Mouse (Mus musculus) CH12.LX (cell line): ENCODE measurements around the gene Pex19. TPM values are rescaled to one million over a fixed set of nuclear protein-coding genes. Genes with fewer than 3 reads are reported as not detected.

ENCODE experiments used
- DNase-seq: peaks from one replicate; pipeline ENCODE4 v3.0.0-alpha.2; 2013; ENCODE audit errors: extremely low read depth
- H3K27ac ChIP-seq: 2 replicates; pipeline ENCODE4 v1.5.1; 2012; ENCODE audit warnings: low read depth, mild to moderate bottlenecking, control low read depth, moderate library complexity; ENCODE audit not compliant: insufficient read depth
- H3K27me3 ChIP-seq: replicated peaks from 2 replicates; pipeline ENCODE3; 2012; ENCODE audit warnings: inconsistent platforms
- H3K36me3 ChIP-seq, 2 experiments: replicated peaks in 1 of 2; 2 replicates each; pipeline versions ENCODE3 to v1.6.1; 2012; ENCODE audit warnings: inconsistent platforms in 1 of 2, low read length in 1 of 2, mild to moderate bottlenecking in 1 of 2, mixed read lengths in 1 of 2, moderate library complexity in 1 of 2; ENCODE audit not compliant: control insufficient read depth in 1 of 2, insufficient read depth in 1 of 2
- H3K4me1 ChIP-seq, 2 experiments: 2 replicates each; pipeline ENCODE4 v1.6.1; 2012; ENCODE audit warnings: inconsistent platforms in 1 of 2, moderate library complexity in 1 of 2; ENCODE audit not compliant: insufficient read depth in 2 of 2, control insufficient read depth in 1 of 2
- H3K4me2 ChIP-seq: 2 replicates; pipeline ENCODE4 v1.6.1; 2012; ENCODE audit warnings: low read depth, mild to moderate bottlenecking, control low read depth; ENCODE audit not compliant: poor library complexity, insufficient read depth, severe bottlenecking
- H3K4me3 ChIP-seq, 3 experiments: fragments of 150-350 bp in 1 of 3; sonication (generic) in 1 of 3; replicated peaks in 1 of 3; 2 replicates each; pipeline versions ENCODE3 to v1.5.1; 2011 to 2012; ENCODE audit warnings: low read depth in 2 of 3, low read length in 2 of 3, mild to moderate bottlenecking in 2 of 3, moderate library complexity in 2 of 3, control low read depth in 1 of 3, improper control_type of control experiment in 1 of 3, inconsistent platforms in 1 of 3, mixed read lengths in 1 of 3; ENCODE audit not compliant: poor library complexity in 1 of 3
- H3K79me2 ChIP-seq: replicated peaks from 2 replicates; pipeline ENCODE4 v1.6.1; 2012; ENCODE audit warnings: mild to moderate bottlenecking, moderate library complexity; ENCODE audit not compliant: control insufficient read depth, poor library complexity, insufficient read depth, severe bottlenecking; ENCODE audit errors: extremely low read depth
- H3K9ac ChIP-seq: 2 replicates; pipeline ENCODE4 v1.6.1; 2012; ENCODE audit warnings: low read depth, mild to moderate bottlenecking, control low read depth, moderate library complexity; ENCODE audit not compliant: insufficient read depth
- H3K9me3 ChIP-seq: replicated peaks from 2 replicates; pipeline ENCODE3; 2012; ENCODE audit warnings: low read length, inconsistent platforms, mixed read lengths
- CHD1 ChIP-seq: IDR thresholded peaks from 2 replicates; pipeline ENCODE4 v1.6.1; 2012; ENCODE audit warnings: low read depth, low read length, improper control_type of control experiment, inconsistent platforms
- E2F4 ChIP-seq: IDR thresholded peaks from 2 replicates; pipeline ENCODE4 v1.6.1; 2011; ENCODE audit warnings: low read depth, low read length, improper control_type of control experiment; ENCODE audit not compliant: insufficient replicate concordance
- GABPA ChIP-seq: IDR thresholded peaks from 2 replicates; pipeline ENCODE4 v1.6.1; 2012; ENCODE audit warnings: low read depth, low read length, improper control_type of control experiment, inconsistent platforms; ENCODE audit not compliant: insufficient replicate concordance
- JUN ChIP-seq: IDR thresholded peaks from 2 replicates; pipeline ENCODE4 v1.6.1; 2011; ENCODE audit warnings: low read depth, mild to moderate bottlenecking, low read length, improper control_type of control experiment, moderate library complexity; ENCODE audit not compliant: insufficient read depth
- KAT2A ChIP-seq: IDR thresholded peaks from 2 replicates; pipeline ENCODE4 v1.6.1; 2012; ENCODE audit warnings: low read length, improper control_type of control experiment, inconsistent platforms; ENCODE audit not compliant: insufficient replicate concordance
- MAFK ChIP-seq: IDR thresholded peaks from 2 replicates; pipeline ENCODE4 v1.6.1; 2011; ENCODE audit warnings: low read length, improper control_type of control experiment; ENCODE audit not compliant: insufficient replicate concordance
- MAX ChIP-seq: IDR thresholded peaks from 2 replicates; pipeline ENCODE4 v1.6.1; 2011; ENCODE audit warnings: low read length, improper control_type of control experiment
- MXI1 ChIP-seq: IDR thresholded peaks from 2 replicates; pipeline ENCODE4 v1.6.1; 2011; ENCODE audit warnings: mild to moderate bottlenecking, low read depth, low read length, improper control_type of control experiment
- MYC ChIP-seq: IDR thresholded peaks from 2 replicates; pipeline ENCODE4 v1.6.1; 2011; ENCODE audit warnings: low read depth, mild to moderate bottlenecking, improper control_type of control experiment, low read length
- NELFE ChIP-seq: IDR thresholded peaks from 2 replicates; pipeline ENCODE4 v1.6.1; 2011; ENCODE audit warnings: low read depth, low read length, improper control_type of control experiment
- NRF1 ChIP-seq: IDR thresholded peaks from 2 replicates; pipeline ENCODE4 v1.6.1; 2014; ENCODE audit warnings: low read depth, mild to moderate bottlenecking, inconsistent platforms, low read length, improper control_type of control experiment, moderate library complexity
- PAX5 ChIP-seq: IDR thresholded peaks from 2 replicates; pipeline ENCODE4 v1.6.1; 2012; ENCODE audit warnings: low read length, inconsistent platforms, mixed read lengths
- POLR2A ChIP-seq: IDR thresholded peaks from 2 replicates; pipeline ENCODE4 v1.6.1; 2011; ENCODE audit warnings: low read depth, mild to moderate bottlenecking, improper control_type of control experiment, low read length
- POLR2AphosphoS2 ChIP-seq: IDR thresholded peaks from 2 replicates; pipeline ENCODE4 v1.6.1; 2011; ENCODE audit warnings: low read depth, low read length, improper control_type of control experiment
- RAD21 ChIP-seq: IDR thresholded peaks from 2 replicates; pipeline ENCODE4 v1.6.1; 2011; ENCODE audit warnings: low read depth, mild to moderate bottlenecking, low read length, improper control_type of control experiment, moderate library complexity
- SIN3A ChIP-seq: IDR thresholded peaks from 2 replicates; pipeline ENCODE4 v1.6.1; 2012; ENCODE audit warnings: low read length, improper control_type of control experiment, inconsistent platforms
- TBP ChIP-seq: conservative IDR thresholded peaks from 2 replicates; pipeline ENCODE4 v1.6.1; 2011; ENCODE audit warnings: low read depth, low read length, improper control_type of control experiment
- UBTF ChIP-seq: IDR thresholded peaks from 2 replicates; pipeline ENCODE4 v1.6.1; 2012; ENCODE audit warnings: low read depth, mild to moderate bottlenecking, inconsistent platforms, low read length, improper control_type of control experiment, moderate library complexity
- USF1 ChIP-seq: IDR thresholded peaks from 2 replicates; pipeline ENCODE4 v1.6.1; 2014; ENCODE audit warnings: low read depth, mild to moderate bottlenecking, inconsistent platforms, low read length, improper control_type of control experiment
- USF2 ChIP-seq: conservative IDR thresholded peaks from 2 replicates; pipeline ENCODE4 v1.6.1; 2011; ENCODE audit warnings: low read depth, low read length, improper control_type of control experiment
- ZKSCAN1 ChIP-seq: IDR thresholded peaks from 2 replicates; pipeline ENCODE4 v1.6.1; 2012; ENCODE audit warnings: low read depth, inconsistent platforms, low read length, improper control_type of control experiment, borderline replicate concordance
- ZNF384 ChIP-seq: IDR thresholded peaks from 2 replicates; pipeline ENCODE4 v1.6.1; 2012; ENCODE audit warnings: low read depth, low read length, improper control_type of control experiment, inconsistent platforms
- dilution Hi-C: fragments of 300-500 bp; cut with MboI; formaldehyde crosslinking; loops from 2 replicates; pipeline ENCODE4 v1.14.3; 2020; ENCODE audit warnings: low sequenced_read_pairs; ENCODE audit not compliant: extremely low pct_unique_long_range_greater_than_20kb, extremely low pct_ligation_motif_present
- in situ Hi-C: fragments of 300-500 bp; cut with MboI; formaldehyde crosslinking; loops from 3 replicates; pipeline ENCODE4 v1.14.3; 2019; ENCODE audit warnings: low sequenced_read_pairs, low pct_ligation_motif_present, low pct_unique_long_range_greater_than_20kb, mixed read lengths
- polyA plus RNA-seq: library from polyadenylated mRNA; unstranded; fragments of >175 nt; gene quantifications from 2 replicates; pipeline ENCODE4 v1.2.1, GENCODE M21; 2012; ENCODE audit warnings: low read depth; ENCODE audit not compliant: insufficient read length
- total RNA-seq, 2 experiments: library from RNA; depleted of rRNA; stranded (reverse); fragments of 300-350 nt in 1 of 2; fragments of >200 nt in 1 of 2; gene quantifications; 2 replicates each; pipeline ENCODE4 v1.2.3; 2012 to 2014

Pex19 gene
- total and polyA plus RNA-seq, 3 experiments, result 43.5 to 58.2 (median 53.6) TPM

DNA sequence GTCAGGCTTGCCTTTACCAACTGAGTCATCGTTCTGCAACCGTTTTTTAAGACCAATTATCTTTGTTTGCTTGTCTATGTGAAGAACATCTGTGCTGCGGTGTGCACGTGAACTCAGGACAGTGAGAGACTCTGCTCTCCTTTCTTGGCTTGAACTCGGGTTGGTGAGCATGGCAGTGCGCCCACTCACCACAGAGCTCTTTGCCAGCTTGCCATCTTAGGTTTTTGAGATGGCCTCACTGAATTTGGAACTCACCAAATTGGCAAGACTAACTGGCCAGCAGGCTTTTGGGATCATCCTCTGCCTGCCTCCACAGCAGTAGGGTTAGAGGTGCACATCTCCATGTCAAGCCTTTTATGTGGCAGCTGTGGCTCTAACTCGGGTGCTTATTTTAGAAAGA, 51.2 kb downstream of the Pex19 start:
- Histone ChIP-seq H3K9me3 (no peaks in the 10 kb centered on the region), H3K27me3 (no peaks in the 10 kb centered on the region), H3K79me2 (no peaks in the 10 kb centered on the region), H3K4me3 (no peak overlapping the region), H3K9ac (no peak overlapping the region), H3K4me1 (peaks cover 0 to 10% of the 10 kb centered on the region in 2 experiments; a peak in 1 of 4 replicates), H3K4me2 (no peak overlapping the region), H3K36me3 (peaks cover 54 to 88% of the 10 kb centered on the region in 2 experiments), H3K27ac (no peak overlapping the region)
- no peak for DNase-seq
- TF ChIP-seq MAX, result no peak
- TF ChIP-seq USF1, result no peak
- TF ChIP-seq USF2, result no peak
- no peak for TF ChIP-seq POLR2AphosphoS2
- no peak for TF ChIP-seq E2F4
- TF ChIP-seq PAX5, result no peak
- TF ChIP-seq TBP, result no peak
- TF ChIP-seq NELFE, result no peak
- TF ChIP-seq RAD21, result no peak
- TF ChIP-seq GABPA, result no peak
- no peak for TF ChIP-seq NRF1
- no peak for TF ChIP-seq MXI1
- dilution Hi-C loops, result no loop called here
- in situ Hi-C loops, result no loop called here

- Histone ChIP-seq H3K4me3 (no peak overlapping the region), H3K9me3 (no peaks in the 10 kb centered on the region), H3K27ac (no peak overlapping the region), H3K4me2 (no peak overlapping the region), H3K27me3 (no peaks in the 10 kb centered on the region), H3K79me2 (no peaks in the 10 kb centered on the region), H3K4me1 (peaks cover 0 to 4% of the 10 kb centered on the region in 2 experiments; a peak in 1 of 4 replicates), H3K36me3 (peaks cover 46 to 82% of the 10 kb centered on the region in 2 experiments)
- in situ Hi-C loops, result no loop called here
- dilution Hi-C loops, result no loop called here
- no peak for DNase-seq
- TF ChIP-seq POLR2A (no peak), ZKSCAN1 (no peak), ZNF384 (no peak)
- TF ChIP-seq, all 38 proteins: peak for 0
- H3K9ac ChIP-seq, result no peak overlapping the region
These were observed 52.5 kb downstream of the Pex19 start for GRCm38 (mm10) chr1:172179102-172179501.

DNA sequence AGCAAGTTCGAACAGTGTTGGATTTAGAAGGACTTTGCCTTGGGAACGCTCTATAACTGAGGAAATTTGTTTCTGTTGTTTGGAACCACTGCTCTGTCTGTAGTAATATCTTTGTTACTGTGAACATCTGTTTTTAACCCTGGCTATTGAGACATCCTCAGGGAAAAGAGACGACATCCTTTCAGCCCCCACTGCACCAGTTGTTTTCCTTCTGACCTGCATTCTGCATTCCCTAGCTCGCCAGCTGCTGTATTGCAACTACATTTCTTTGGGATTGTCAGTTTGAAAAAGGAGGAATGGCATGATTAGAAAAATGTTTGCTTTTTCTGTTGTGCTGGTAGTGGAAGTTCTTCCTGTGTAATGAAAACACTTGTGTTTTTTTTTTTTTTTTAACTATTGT, 54.3 kb downstream of the Pex19 start:
- Histone ChIP-seq H3K79me2 (no peaks in the 10 kb centered on the region), H3K9me3 (no peaks in the 10 kb centered on the region), H3K36me3 (peaks cover 40 to 82% of the 10 kb centered on the region in 2 experiments), H3K4me1 (no peaks in the 10 kb centered on the region), H3K27me3 (no peaks in the 10 kb centered on the region), H3K4me3 (no peak overlapping the region), H3K9ac (no peak overlapping the region), H3K4me2 (no peak overlapping the region)
- in situ Hi-C loops (no loop called here), dilution Hi-C loops (no loop called here)
- DNase-seq, result no peak
- TF ChIP-seq MAFK, result no peak
- no peak for TF ChIP-seq CHD1
- no peak for TF ChIP-seq KAT2A
- no peak for TF ChIP-seq MYC
- no peak for TF ChIP-seq MAX
- TF ChIP-seq RAD21, result no peak
- no peak for TF ChIP-seq UBTF
- TF ChIP-seq POLR2A, result no peak
- TF ChIP-seq JUN, result no peak
- TF ChIP-seq USF1, result no peak
- TF ChIP-seq SIN3A, result no peak
- TF ChIP-seq, all 38 proteins: peak for 0
- no peak overlapping the region for H3K27ac ChIP-seq
